Mouse (Mus musculus): ENCODE measurements at regions not wholly inside any gene's neighbourhood (a gene's known extent, or its start where the extent isn't known, plus 50 kb on each side); places are given as distances from the start of the nearest gene placed in this dataset.

- no peak for DNase-seq
These were observed 441.5 kb downstream of the Ebf1 start for GRCm38 (mm10) chr11:45058658-45059057.

- no peak for DNase-seq
These were observed 449.5 kb downstream of the Ebf1 start for GRCm38 (mm10) chr11:45066592-45066991.

- no peak for DNase-seq
These were observed 453.2 kb downstream of the Ebf1 start for GRCm38 (mm10) chr11:45070280-45070679.

- DNase-seq: no peak
These were observed 454.1 kb downstream of the Ebf1 start for GRCm38 (mm10) chr11:45071195-45071594.

GRCm38 (mm10) chr11:45084506-45085037 lies 467.5 kb downstream of the Ebf1 start:
- peak; percentile 27 for DNase-seq

- no peak for DNase-seq
These were observed 468.0 kb downstream of the Ebf1 start for GRCm38 (mm10) chr11:45085145-45085544.

- peak; percentile 44 for DNase-seq
These were observed 470.2 kb downstream of the Ebf1 start for GRCm38 (mm10) chr11:45087186-45087915.

GRCm38 (mm10) chr11:45088286-45088685 lies 471.2 kb downstream of the Ebf1 start:
- no peak for DNase-seq

GRCm38 (mm10) chr11:45089561-45089960 lies 472.4 kb downstream of the Ebf1 start:
- DNase-seq: no peak

- DNase-seq: peak; percentile 9
These were observed 486.6 kb downstream of the Ebf1 start for GRCm38 (mm10) chr11:45103498-45104336.

GRCm38 (mm10) chr11:45116702-45117101 lies 499.6 kb downstream of the Ebf1 start:
- no peak for DNase-seq

- DNase-seq: no peak
These were observed 506.2 kb downstream of the Ebf1 start for GRCm38 (mm10) chr11:45123276-45123675.

GRCm38 (mm10) chr11:45136781-45137180 lies 519.7 kb downstream of the Ebf1 start:
- no peak for DNase-seq

- DNase-seq: no peak
These were observed 521.3 kb downstream of the Ebf1 start for GRCm38 (mm10) chr11:45138351-45138975.

- no peak for DNase-seq
These were observed 523.4 kb downstream of the Ebf1 start for GRCm38 (mm10) chr11:45140490-45140889.

GRCm38 (mm10) chr11:45154070-45154469 lies 537.0 kb downstream of the Ebf1 start:
- no peak for DNase-seq

- DNase-seq: no peak
These were observed 537.4 kb downstream of the Ebf1 start for GRCm38 (mm10) chr11:45154497-45154896.

- DNase-seq: no peak
These were observed 538.7 kb downstream of the Ebf1 start for GRCm38 (mm10) chr11:45155782-45156181.

GRCm38 (mm10) chr11:45158282-45158681 lies 541.2 kb downstream of the Ebf1 start:
- DNase-seq: no peak

- DNase-seq: no peak
These were observed 543.8 kb downstream of the Ebf1 start for GRCm38 (mm10) chr11:45160871-45161270.

- no peak for DNase-seq
These were observed 556.4 kb downstream of the Ebf1 start for GRCm38 (mm10) chr11:45173546-45173945.

- DNase-seq: no peak
These were observed 557.0 kb downstream of the Ebf1 start for GRCm38 (mm10) chr11:45174071-45174470.

All from kidney, postnatal 14 days (tissue).